Mouse (Mus musculus) adrenal gland, postnatal 36 days (tissue): ENCODE data around the gene Ttc28. TPM values are rescaled to one million over a fixed set of nuclear protein-coding genes. Genes with fewer than 3 reads are reported as not detected.

Experiments
- DNase-seq, 2 experiments: peaks; one replicate each; pipeline ENCODE4 v3.0.0; 2021; ENCODE audit warnings: mixed read lengths in 1 of 2
- total RNA-seq, 2 experiments: library from RNA; stranded (reverse); gene quantifications; 2 replicates each; pipeline ENCODE4 v1.2.3; 2021

The Ttc28 gene
- total RNA-seq, 2 experiments from 2014 or later: 18.5 to 21.9 TPM

DNA sequence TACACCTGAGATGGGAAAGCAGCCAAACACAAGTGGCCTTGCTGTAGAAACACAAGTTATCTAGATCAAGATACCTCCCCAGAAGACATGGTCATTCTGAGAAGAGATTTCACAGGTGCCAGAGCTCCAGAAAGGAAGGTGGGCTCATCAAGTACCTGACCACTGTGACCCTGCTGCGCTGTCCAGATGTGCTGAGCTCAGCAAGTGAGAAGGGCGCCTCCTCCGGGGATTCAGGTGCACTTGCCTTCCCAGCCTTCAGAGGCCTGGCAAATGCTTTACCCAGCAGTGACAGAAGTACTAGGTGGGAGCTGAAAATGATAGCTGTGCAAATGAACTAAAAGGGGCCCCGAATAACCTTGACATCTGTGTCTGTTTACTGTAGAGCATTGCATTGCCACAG is 78.6 kb downstream of the Ttc28 start:
- DNase-seq: no peak

DNA sequence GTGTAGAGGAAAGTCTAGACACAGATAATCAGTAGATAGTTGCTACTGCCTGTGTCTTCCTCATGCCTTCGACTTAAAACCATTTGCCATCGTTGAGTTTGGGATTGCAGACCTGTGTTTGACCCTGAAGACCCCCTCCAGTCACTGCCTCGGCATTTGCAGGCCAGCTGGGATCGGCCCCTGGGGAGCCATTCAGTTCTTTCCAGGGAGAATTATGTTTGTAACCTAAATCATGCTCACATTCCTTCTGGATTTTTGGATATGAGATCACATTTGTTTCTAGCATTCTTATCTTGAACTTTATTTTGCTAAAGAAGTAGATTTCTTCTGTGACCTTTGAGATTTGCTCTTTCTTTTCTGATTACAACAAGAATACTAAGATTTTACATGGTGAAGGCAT is 80.5 kb downstream of the Ttc28 start:
- no peak for DNase-seq

DNA sequence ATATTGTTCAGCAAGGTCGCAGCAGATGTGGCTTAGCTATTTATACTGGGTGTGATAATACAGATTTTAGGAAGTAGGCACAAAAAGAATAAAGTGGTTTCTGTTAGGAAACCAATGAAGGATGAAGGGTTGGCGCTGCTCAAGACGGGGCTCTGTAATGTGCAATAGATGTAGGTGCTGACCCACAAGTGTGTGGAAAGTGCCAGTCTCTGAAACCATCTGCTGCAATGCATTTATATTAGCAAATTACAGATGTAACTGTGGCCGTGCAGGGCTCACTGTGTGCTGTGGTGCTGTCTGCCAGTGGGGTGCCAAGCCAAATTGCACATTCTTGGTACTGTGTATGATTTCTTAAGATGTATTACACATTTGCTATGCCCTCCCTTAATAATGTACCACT is 81.3 kb downstream of the Ttc28 start:
- no peak for DNase-seq

DNA sequence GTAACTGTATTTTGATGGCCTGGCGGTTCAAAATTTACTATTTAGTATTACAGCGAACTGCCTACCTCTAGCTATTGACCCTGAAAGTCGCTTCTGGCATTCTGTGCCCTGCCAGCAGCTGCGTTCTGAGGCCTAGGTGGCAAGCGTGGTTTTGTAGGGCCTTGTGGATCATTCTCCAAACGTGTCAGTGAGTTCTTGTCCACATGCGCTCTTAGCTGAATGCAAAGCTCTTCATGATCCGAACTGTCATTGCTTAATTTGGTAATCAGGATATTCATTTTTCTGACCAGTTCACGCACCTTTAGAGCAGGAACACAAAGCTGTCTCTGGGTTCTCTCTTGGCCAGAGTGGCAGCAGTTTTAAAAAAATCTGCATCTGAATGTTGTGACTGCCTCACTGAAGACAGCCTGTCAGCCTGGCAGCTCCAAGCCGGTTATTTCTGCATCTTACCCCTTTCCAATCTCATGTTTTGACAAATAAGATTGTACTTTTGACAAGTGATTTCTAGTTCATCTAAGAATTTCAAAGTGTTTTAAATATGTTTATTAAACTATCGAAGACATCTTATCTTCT is 88.0 kb downstream of the Ttc28 start:
- no peak for DNase-seq

DNA sequence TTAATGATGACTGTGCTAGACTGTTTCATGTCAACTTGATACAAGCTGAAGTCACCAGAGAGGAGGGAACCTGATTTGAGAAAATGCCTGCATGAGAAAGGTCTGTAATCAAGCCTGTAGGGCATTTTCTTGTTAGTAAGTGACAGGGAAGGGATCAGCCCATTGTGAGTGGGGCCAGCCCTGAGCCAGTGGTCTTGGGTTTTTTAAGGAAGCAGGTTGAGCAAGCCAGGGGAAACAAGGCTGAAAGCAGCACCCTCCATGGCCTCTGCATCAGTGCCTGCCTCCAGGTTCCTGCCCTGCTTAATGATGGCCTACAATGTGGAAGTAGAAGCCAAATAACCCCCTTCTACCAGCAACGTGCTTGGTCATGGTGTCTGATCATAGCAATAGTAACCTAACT is 89.0 kb downstream of the Ttc28 start:
- DNase-seq: no peak

DNA sequence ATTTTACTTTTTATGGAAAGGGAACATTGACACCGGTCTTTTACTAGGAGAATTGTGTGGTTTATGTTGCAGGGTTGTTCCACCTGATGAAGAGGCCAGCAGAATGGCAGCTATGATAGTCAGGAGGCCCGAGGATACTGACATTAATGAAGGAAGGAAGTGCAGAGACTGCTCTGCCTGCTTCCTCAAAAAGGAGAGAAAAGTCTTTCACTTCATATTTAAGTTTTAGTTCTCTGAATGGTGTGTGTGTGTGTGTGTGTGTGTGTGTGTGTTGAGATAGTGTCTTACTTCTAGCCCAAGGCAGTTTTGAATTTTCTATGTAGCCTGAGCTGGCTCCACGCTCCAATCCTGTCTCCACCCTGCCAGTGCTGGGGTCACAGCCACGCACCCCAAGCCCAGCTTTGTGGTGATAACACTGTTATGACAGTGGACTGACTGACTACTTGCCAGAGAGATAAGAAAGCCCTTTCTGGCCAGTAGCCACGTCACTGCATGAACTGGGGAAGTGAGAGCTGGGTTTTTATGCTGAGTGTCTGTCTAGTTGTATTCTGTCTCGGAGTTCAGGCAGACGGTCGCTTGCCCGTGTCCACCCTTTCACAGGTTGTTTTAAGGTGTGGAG is 90.7 kb downstream of the Ttc28 start:
- DNase-seq: peak; percentile 20 to 34

DNA sequence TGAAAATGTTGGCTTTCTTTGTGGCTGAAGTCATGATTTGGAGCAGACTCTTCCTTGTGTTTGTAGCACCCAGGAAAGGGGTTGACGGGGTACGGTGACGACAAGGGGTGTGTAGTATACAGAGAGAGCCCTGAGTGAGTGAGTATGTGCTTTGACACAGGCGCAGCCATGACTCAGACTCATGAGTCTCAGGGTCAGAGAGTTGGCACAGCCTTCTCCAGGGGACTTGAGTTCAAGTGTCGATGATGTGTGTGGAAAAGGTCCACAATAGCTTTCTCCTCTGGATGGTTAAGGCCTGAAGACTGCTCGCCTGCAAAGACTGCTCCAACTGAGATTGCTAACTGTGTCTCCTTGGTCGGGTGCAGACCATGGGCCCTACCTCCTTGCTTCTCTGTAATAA is 97.1 kb downstream of the Ttc28 start:
- peak; percentile 12 to 29 for DNase-seq

DNA sequence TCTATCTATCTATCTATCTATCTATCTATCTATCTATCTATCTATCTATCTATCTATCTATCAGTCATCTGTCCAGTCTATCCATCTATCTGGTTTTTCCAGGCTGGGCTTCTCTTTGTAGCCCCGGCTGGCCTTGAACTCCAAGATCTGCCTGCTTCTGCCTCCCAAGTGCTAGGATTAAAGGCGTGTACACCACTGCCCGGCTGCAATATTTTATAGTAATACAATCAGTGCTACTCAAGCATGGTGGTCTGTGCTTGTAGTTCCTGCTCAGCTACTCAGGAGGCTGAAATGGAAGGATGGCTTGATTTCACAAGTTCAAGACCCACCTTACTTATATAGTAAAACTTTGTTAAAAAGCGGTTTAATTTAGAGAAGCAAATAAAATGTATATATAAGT is 98.2 kb downstream of the Ttc28 start:
- DNase-seq: no peak

DNA sequence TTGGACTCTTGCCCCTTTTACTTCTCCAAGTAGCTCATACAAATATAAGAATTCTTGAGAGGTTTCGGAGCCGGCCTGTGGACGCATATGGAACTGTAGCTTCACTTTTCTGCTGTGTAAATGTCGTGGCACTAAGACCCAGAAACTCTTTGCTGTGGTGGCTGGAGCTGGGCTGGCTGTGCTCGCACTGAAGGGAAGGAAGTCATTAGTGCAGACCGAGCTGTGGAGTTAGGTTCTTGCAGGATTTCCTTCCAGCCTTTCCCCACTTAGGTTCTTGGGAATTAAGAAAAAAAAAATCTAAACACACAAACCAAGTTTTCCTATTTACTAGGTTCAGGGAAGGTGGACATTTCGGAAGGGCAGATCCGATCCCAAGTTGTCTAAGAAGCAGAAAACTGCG is 98.9 kb downstream of the Ttc28 start:
- DNase-seq: peak; percentile 79 to 81

DNA sequence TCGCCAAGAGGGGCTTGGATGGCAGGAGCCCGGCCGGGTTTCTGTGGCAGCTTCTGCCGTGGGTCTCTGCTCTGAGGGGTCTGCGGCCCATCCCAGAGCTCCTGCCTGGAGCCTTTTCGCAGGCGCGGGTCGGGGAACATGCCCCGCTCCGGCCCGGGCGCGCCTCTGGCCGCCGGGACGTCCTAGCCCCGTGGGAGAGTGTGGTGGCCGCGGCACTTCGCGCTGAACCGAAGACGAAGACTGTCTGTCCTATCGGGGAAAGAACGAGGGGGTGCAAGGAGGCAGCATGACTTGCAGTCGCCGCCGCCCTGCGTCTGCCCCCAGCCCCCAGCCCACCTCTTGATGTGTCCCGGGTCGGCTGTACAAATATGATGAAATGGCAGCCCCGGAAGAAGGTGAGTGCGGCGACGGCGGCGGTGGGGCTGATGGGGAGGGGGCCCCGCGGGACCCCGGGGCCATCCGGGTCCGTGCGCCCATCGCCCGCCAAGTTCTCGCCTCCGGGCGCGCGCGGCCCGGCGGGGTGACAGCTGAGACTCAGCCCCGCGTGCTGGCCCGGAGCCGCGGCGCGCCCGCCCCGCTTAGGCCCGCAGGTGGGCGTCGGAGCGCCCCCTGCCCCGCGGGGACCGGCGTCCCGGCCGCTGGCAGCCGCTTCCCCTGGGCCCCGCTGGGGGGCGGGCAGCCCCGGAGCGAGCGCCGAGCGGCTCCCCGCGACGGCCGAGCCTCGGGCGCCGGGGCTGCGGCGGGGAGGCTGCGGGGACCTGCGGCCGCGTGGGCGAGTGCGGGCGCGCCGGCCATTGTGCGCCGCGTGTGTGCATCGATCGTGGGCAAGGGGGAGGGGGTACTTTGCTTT is 99.6 kb downstream of the Ttc28 start:
- peak; percentile 48 to 75 for DNase-seq

DNA sequence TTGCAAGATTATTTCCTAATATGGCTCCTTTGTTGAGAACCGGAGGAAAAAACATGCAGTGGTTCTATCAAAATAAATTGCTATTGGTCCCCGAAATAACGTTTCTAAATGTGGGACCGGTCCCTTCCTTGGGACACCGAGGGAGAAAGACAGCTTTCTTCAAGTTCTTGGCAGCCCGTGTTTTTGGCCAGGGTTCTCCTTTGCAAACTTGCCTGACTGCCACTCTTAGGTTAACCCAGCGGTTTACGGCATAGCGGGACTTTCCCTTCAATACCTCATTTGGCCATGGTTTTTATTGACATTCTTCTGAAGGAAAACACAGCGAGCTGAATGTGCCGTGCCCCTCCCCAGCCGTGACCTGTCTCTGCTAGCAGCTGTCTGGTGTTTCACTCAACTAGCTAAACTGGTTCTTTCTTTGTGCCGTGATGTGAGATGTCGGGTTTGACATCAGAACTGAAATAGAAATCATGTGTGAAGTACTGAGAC is 100.3 kb downstream of the Ttc28 start:
- DNase-seq: peak; percentile 23 to 46

DNA sequence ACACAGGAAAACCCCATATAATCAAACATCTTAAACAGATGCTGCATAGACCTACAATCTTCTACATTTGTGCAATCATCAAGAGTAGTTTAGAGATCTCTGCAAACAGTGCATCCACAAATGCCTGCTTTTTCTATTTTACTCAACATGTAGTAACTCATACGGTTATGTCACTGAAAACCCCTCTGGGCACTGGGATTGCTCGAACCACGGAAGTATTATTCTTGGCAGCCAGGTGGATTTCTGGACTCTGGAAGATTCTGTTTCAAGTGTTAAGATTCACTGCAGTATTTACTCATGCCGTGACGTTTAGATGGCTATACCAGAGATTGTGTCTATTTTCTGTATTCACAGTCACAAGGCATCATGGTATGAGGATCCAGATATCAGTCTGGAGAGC is 101.0 kb downstream of the Ttc28 start:
- no peak for DNase-seq

DNA sequence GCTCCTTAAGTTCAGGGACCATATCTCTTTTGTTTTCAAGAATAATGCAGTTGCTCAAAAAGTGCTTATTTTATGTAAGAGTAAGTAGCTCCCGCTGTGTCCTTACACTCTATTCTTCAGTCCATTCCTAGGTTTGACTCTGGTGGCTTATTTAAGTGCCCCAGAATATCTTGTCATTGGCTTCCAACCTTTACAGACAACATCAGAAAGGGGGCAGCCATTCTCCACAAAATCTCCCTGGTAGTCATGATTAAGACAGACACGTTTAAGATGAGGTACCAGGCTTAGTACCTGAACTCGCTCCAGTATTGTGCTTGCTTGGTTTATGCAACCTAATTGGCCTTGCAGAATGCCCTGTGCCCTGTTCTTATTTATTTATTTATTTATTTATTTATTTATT is 102.8 kb downstream of the Ttc28 start:
- DNase-seq: no peak

DNA sequence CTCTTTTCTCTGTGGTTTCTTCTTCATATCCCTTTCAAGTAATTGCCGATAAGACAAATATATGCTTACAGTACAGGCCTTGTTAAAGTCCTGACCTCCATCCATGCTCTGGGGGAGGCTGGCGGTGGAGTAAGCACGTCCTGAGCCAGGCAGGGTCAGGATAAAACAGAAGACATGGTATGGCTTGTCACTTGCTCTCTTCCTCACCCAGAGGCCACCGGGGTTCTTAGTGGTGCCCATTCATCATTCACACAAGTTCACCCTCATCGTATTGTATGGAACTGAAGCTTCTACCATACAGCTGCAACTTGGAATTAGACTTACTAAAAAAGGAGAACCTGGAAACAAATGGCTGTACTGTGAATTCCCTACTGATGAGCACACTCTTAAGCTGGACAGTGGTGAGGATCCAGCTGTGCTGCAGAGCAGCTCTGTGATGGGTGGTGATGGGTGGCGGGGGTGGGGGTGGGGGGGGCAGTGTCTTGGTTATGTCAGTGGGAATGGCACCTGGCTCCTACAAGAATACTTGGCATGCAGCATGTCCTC is 104.6 kb downstream of the Ttc28 start:
- no peak for DNase-seq

DNA sequence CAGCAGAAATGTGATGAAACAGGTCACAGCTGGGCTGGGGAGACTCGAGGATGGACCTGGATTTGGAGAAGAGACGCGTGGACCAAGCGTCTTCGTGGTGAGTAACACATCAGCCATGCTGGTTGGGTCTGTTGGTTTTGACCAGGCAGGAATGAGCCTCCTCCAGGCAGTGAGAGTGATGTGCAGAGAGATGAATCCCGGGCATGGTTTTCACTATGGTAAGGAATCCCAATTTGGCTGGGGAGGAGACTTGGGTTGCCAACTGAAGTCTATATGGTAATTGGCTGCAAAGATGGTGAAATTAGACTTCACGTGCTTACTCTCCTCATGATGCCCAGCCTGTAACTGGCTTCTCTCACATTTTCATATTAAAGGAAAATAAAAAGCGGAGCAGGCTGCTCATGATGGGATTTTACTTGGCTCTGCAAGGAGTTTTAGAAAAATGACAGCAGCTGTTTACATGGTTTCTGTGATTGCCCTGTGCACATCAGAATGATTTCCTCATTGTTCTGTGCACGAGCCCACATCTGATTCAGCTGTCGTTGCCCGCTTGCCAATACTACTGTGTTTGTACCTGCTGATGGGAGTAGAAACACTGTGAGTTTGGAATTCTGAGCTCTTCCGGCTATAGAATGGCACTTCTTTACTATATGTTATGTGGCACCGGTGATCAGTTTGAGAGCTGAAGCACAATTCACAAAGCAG is 117.4 kb downstream of the Ttc28 start:
- DNase-seq: no peak

DNA sequence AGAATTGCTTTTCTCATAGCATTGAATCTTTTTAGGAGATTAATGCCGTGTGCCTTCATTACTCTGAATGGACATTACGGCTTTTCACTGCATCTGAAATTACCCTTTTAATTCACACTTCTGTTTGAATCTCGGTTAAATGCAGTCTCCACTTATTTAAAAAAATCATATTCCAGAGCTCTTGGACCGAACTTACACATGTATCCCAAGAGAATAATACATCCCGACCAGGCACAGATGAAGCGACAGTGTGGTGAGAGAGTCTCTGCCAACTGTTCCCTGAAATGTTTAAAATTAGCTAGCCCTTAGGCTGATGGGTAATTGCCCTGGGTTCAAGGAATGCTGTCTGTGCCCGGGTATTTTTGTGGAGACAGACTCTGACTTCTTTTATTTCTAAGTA is 118.1 kb downstream of the Ttc28 start:
- DNase-seq: no peak

DNA sequence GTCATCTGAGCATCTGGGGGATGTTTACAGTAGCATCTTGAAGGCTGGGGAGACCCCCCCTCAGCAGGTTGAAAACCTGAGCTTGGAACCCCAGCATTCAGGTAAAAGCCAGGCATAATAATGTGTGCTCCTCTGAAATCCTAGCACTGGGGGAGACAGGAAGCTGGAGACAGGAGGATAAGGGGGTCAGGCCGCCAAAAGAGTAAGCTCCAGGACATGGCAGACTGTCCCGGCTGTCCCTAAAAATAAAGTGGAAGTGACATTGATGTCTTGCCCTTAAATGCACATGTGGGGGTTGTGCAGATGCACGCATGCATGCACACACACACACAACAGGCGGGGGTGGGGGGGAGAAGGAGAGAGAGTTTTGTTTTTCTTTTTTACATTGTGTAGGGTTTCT is 118.7 kb downstream of the Ttc28 start:
- DNase-seq: no peak

DNA sequence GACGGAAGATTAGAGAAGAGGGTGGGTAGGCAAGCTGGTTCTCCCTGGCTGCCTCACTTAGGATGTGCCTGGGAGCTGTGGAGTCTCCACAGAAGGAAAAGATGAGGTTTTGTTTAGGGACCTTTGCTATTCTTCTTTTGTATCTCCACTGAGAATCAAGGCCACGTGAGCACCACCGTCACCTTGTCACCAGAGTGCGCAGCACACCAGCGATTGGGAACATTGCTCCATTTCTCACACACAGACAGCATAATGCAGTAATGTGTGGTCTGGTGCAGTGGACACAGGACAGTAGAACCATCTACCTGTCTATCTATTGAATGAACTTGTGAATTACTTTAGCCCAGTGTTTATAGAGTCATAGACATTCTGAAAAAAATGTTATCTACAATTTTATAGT is 121.3 kb downstream of the Ttc28 start:
- DNase-seq: no peak

DNA sequence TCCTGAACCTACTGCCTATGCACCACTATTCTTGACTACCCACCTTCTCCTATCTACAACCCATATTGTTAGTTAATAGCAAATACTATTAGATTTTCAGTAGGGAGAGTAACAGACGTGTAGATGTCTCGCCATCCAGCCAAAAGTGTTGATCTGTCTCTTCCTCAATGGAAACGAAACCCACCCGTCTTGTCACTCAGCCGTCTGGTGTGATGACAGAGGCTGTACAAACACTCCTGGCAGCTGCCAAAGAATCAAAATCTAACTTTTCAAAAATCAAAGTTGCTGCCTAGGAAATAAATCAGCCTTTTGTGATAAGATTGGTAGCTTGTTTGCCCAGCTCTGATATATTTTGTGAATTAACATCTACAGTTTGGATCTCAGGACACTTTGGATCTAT is 123.6 kb downstream of the Ttc28 start:
- no peak for DNase-seq

DNA sequence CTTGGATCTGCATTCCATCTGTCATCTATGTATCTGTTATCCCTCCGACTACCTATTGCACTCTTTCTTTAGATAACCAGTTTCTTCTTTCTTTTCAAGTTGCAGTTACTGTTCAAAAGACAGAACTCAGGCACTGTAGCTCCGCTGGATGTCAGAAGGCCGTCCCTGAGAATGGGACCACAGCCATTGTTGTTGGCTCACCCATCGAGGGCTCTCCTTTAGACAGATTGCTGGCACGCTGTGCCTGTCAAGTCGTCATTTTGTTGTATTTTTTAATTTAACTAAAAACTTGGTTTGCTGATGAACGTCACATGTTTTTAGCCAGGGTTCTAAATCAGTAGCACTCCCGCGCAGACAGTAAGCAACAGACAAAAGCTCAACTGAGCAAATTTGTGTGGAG is 124.1 kb downstream of the Ttc28 start:
- DNase-seq: no peak

DNA sequence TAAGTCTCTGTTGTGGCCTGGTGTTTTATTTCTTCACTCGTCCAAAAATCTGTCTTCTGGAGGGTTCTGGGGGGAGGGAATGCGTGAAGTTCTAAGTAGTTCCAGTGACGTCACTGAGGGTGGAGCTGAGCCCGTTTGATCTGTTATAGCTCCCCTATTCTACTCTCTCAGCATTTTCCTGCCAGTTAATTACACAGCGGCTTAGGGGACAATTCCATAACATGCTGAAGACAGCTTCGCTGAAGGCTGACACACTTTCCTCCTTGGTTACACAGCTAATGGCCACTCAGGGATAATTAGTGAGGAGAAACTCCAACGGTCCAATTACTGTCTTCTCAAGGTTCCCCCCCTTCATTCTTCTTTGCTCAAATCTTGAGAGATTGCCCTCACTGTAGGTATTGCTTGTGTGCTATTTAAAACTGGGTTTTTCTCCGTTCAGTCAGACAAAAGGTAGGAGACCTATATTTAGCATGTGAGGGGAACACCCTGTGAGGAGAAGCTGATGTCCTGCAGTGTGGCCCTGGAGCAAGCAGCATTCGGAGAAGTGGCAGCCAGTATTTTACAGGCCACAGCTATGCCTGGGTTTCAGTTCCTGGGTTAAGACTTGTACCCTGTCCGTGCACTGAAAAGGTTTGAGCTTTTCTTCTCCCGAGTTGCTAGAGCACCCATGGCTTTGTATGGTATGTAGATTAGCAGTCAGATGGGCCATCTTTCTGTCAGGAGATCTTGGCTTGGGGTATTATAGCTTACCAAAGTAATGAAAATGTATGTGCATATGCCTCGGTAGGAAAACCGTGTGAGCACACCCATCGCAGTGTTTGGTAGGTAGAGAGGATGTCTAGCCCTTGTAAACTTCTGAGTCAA is 126.9 kb downstream of the Ttc28 start:
- no peak for DNase-seq

DNA sequence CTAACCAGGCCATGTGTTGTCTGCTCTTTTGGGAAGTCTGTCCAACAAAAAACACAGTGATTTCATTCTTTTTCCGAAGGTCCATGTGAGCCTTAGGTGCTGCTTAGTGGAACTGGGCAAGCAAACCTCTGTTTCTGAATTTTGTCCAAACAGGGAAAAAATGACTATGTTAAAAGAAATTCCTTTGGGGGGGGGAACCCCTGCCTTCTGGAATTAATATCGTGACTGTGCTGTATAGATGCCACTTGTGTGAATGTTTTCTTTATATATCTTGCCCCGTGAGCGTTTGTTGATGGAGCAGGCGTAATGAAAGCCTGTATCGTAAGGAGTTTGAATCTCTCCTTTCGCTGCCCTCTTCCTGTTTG is 127.5 kb downstream of the Ttc28 start:
- no peak for DNase-seq
